Mouse (Mus musculus): ENCODE data around the gene Trpv1. TPM values are rescaled to one million over a fixed set of nuclear protein-coding genes. Genes with fewer than 3 reads are reported as not detected.

The Trpv1 gene
- polyA plus RNA-seq, 1 experiment from 2014 or later, result not detected

- Histone ChIP-seq H3K4me1 (ENCODE audit: control insufficient read depth in 2 of 2, insufficient read depth in 2 of 2, low read length in 2 of 2) (no peaks in the 10 kb centered on the region), H3K27ac (replicated peaks in 1 of 2; ENCODE audit: control insufficient read depth in 1 of 2, insufficient read depth in 1 of 2, low read depth in 2 of 2, low read length in 2 of 2) (no peak overlapping the region), H3K27me3 (ENCODE audit: control insufficient read depth, insufficient read depth, low read length) (no peaks in the 10 kb centered on the region), H3K9ac (ENCODE audit: low read length) (no peak overlapping the region), H3K4me3 (ENCODE audit: control insufficient read depth in 1 of 2, insufficient read depth in 1 of 2, low read depth in 1 of 2, low read length in 2 of 2) (no peak overlapping the region), H3K4me2 (ENCODE audit: low read length) (no peak overlapping the region), H3K36me3 (ENCODE audit: control insufficient read depth, insufficient read depth, low read length) (no peaks in the 10 kb centered on the region), H3K9me3 (ENCODE audit: control insufficient read depth, low read length) (no peaks in the 10 kb centered on the region)
- 67% methylated on average over 1 of the region's 1 CpGs for WGBS
- ATAC-seq (ENCODE audit: insufficient number of reproducible peaks, insufficient read depth, low FRiP score, low read depth), result no peak
Observed at GRCm38 (mm10) chr11:73261385-73261784, 27.3 kb downstream of the Trpv1 start.

DNA sequence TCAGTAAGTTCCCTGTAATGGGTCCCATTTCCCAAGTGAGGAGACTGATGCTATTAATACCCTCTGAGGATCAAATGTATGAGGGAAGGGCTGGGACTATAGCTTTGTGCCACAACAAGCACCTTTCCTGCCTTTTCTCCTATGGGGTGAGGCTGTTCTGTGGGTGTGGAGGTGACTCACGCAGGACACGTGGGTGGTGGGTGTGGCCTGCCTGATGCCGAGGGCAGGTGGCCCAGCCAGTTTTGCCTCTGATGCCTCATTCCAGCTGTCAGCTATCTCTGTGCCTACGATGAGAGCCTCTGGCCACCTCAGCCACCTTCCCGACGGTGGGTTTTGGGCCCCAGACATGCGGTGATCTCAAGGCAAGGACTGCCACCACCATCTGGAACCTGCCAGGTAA is 33.2 kb downstream of the Trpv1 start, which contains the start of gene Trpv3:
TSS of gene Trpv3 (plus strand) at position 122 of the 400 bp plus-strand sequence.
- Histone ChIP-seq H3K4me2 (ENCODE audit: low read length) (no peak within 1 kb of the TSS), H3K36me3 (ENCODE audit: control insufficient read depth, insufficient read depth, low read length) (no peaks in the 10 kb centered on the region), H3K9me3 (ENCODE audit: control insufficient read depth, low read length) (no peaks in the 10 kb centered on the region), H3K4me1 (ENCODE audit: control insufficient read depth in 2 of 2, insufficient read depth in 2 of 2, low read length in 2 of 2) (peaks cover 0 to 4% of the 10 kb centered on the region in 2 experiments; a peak in 1 of 4 replicates), H3K27me3 (ENCODE audit: control insufficient read depth, insufficient read depth, low read length) (peaks cover 5% of the 10 kb centered on the region), H3K4me3 (ENCODE audit: control insufficient read depth in 1 of 2, insufficient read depth in 1 of 2, low read depth in 1 of 2, low read length in 2 of 2) (no peak within 1 kb of the TSS), H3K27ac (replicated peaks in 1 of 2; ENCODE audit: control insufficient read depth in 1 of 2, insufficient read depth in 1 of 2, low read depth in 2 of 2, low read length in 2 of 2) (no peak within 1 kb of the TSS), H3K9ac (ENCODE audit: low read length) (no peak within 1 kb of the TSS)
- 78% methylated on average over 7 of the region's 7 CpGs for WGBS
- ATAC-seq (ENCODE audit: insufficient number of reproducible peaks, insufficient read depth, low FRiP score, low read depth), result no peak

DNA sequence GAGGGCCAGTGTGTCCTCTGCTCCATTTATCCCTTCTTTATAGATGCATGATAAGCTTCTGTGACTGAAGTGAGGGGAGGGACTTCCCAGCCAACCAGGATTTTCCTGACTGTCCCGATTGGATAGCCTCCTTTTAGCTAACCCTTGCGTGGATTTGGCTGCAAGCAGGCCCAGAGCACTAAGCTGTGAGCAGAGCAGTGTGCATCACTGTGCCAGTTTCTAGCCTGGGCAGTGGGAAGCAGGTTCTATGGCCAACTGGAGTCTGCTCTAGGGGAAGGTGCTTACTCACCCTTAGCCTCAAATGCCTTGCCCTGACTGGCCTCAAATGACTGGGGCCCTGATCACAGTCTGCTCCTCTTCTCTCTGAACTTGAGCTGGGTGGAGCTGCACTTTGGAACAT is 40.7 kb downstream of the Trpv1 start:
- no peaks in the 10 kb centered on the region for H3K27me3 ChIP-seq (ENCODE audit: control insufficient read depth, insufficient read depth, low read length)
- ATAC-seq (ENCODE audit: insufficient number of reproducible peaks, insufficient read depth, low FRiP score, low read depth), result no peak
- WGBS, result 15% methylated on average over 2 of the region's 2 CpGs

DNA sequence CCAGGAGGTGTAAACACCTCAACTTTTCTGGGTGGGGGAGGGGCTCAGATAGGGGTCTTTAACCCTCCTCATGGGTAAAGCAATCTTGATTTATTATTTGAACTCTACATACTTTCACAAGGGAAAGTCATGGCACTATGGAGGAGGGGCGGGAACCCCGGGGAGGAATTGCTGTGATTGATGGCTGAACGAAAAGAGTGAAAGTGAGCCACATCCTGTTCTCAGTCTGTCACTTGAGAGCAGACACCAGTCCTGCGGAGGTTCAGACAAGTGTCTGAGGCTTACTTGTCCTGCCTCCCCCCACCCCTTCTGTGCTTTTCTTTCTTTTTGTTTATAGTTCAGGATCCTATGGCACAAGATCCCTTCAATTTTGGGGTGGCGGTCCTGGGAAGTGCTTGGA is 46.6 kb downstream of the Trpv1 start:
- no peak for ATAC-seq (ENCODE audit: insufficient number of reproducible peaks, insufficient read depth, low FRiP score, low read depth)
- H3K4me3 ChIP-seq (ENCODE audit: control insufficient read depth in 1 of 2, insufficient read depth in 1 of 2, low read depth in 1 of 2, low read length in 2 of 2), result no peak overlapping the region
- H3K4me1 ChIP-seq (ENCODE audit: control insufficient read depth in 2 of 2, insufficient read depth in 2 of 2, low read length in 2 of 2), result peaks cover 5 to 6% of the 10 kb centered on the region in 2 experiments; a peak in 2 of 4 replicates
- WGBS, result 37% methylated on average over 5 of the region's 5 CpGs
- no peaks in the 10 kb centered on the region for H3K36me3 ChIP-seq (ENCODE audit: control insufficient read depth, insufficient read depth, low read length)
- no peak overlapping the region for H3K27ac ChIP-seq (replicated peaks in 1 of 2; ENCODE audit: control insufficient read depth in 1 of 2, insufficient read depth in 1 of 2, low read depth in 2 of 2, low read length in 2 of 2)
- H3K9me3 ChIP-seq (ENCODE audit: control insufficient read depth, low read length), result no peaks in the 10 kb centered on the region
- no peak overlapping the region for H3K9ac ChIP-seq (ENCODE audit: low read length)
- no peaks in the 10 kb centered on the region for H3K27me3 ChIP-seq (ENCODE audit: control insufficient read depth, insufficient read depth, low read length)
- no peak overlapping the region; the same call in 1 of the 2 replicates for H3K4me2 ChIP-seq (ENCODE audit: low read length)

More for the DNA sequence above, 40.7 kb downstream of the Trpv1 start:
- Histone ChIP-seq H3K27ac (replicated peaks in 1 of 2; ENCODE audit: control insufficient read depth in 1 of 2, insufficient read depth in 1 of 2, low read depth in 2 of 2, low read length in 2 of 2) (no peak overlapping the region), H3K4me3 (ENCODE audit: control insufficient read depth in 1 of 2, insufficient read depth in 1 of 2, low read depth in 1 of 2, low read length in 2 of 2) (no peak overlapping the region), H3K4me2 (ENCODE audit: low read length) (no peak overlapping the region), H3K4me1 (ENCODE audit: control insufficient read depth in 2 of 2, insufficient read depth in 2 of 2, low read length in 2 of 2) (peaks cover 0 to 3% of the 10 kb centered on the region in 2 experiments; a peak in 1 of 4 replicates), H3K9me3 (ENCODE audit: control insufficient read depth, low read length) (no peaks in the 10 kb centered on the region), H3K9ac (ENCODE audit: low read length) (no peak overlapping the region), H3K36me3 (ENCODE audit: control insufficient read depth, insufficient read depth, low read length) (no peaks in the 10 kb centered on the region)

- H3K36me3 ChIP-seq (ENCODE audit: control insufficient read depth, insufficient read depth, low read length), result no peaks in the 10 kb centered on the region
- 6% methylated on average over 16 of the region's 16 CpGs for WGBS
- peak; percentile 28; the same call in 1 of the 2 replicates for ATAC-seq (ENCODE audit: insufficient number of reproducible peaks, insufficient read depth, low FRiP score, low read depth)
- peak overlapping the region; percentile 56 for H3K4me2 ChIP-seq (ENCODE audit: low read length)
- H3K27ac ChIP-seq (replicated peaks in 1 of 2; ENCODE audit: control insufficient read depth in 1 of 2, insufficient read depth in 1 of 2, low read depth in 2 of 2, low read length in 2 of 2), result no peak overlapping the region
- H3K4me3 ChIP-seq (ENCODE audit: control insufficient read depth in 1 of 2, insufficient read depth in 1 of 2, low read depth in 1 of 2, low read length in 2 of 2), result peak overlapping the region; percentile 34 to 36
- peak overlapping the region; percentile 1; the same call in 1 of the 2 replicates for H3K9ac ChIP-seq (ENCODE audit: low read length)
- no peaks in the 10 kb centered on the region for H3K9me3 ChIP-seq (ENCODE audit: control insufficient read depth, low read length)
- H3K27me3 ChIP-seq (ENCODE audit: control insufficient read depth, insufficient read depth, low read length), result no peaks in the 10 kb centered on the region
- peaks cover 5 to 6% of the 10 kb centered on the region in 2 experiments; a peak in 2 of 4 replicates for H3K4me1 ChIP-seq (ENCODE audit: control insufficient read depth in 2 of 2, insufficient read depth in 2 of 2, low read length in 2 of 2)
Observed at GRCm38 (mm10) chr11:73281528-73282027, 47.5 kb downstream of the Trpv1 start.

- no peak overlapping the region for H3K4me3 ChIP-seq (ENCODE audit: control insufficient read depth in 1 of 2, insufficient read depth in 1 of 2, low read depth in 1 of 2, low read length in 2 of 2)
- H3K36me3 ChIP-seq (ENCODE audit: control insufficient read depth, insufficient read depth, low read length), result no peaks in the 10 kb centered on the region
- no peak overlapping the region for H3K27ac ChIP-seq (replicated peaks in 1 of 2; ENCODE audit: control insufficient read depth in 1 of 2, insufficient read depth in 1 of 2, low read depth in 2 of 2, low read length in 2 of 2)
- no peaks in the 10 kb centered on the region for H3K27me3 ChIP-seq (ENCODE audit: control insufficient read depth, insufficient read depth, low read length)
- ATAC-seq (ENCODE audit: insufficient number of reproducible peaks, insufficient read depth, low FRiP score, low read depth), result 0 out of 2 replicates have a peak, but pooled peaks have one; percentile 18
- WGBS, result 30% methylated on average over 9 of the region's 9 CpGs
- H3K9me3 ChIP-seq (ENCODE audit: control insufficient read depth, low read length), result no peaks in the 10 kb centered on the region
- no peak overlapping the region for H3K4me2 ChIP-seq (ENCODE audit: low read length)
- no peak overlapping the region for H3K9ac ChIP-seq (ENCODE audit: low read length)
- H3K4me1 ChIP-seq (ENCODE audit: control insufficient read depth in 2 of 2, insufficient read depth in 2 of 2, low read length in 2 of 2), result peaks cover 5 to 6% of the 10 kb centered on the region in 2 experiments; a peak in 2 of 4 replicates
Observed at GRCm38 (mm10) chr11:73283369-73283768, 49.3 kb downstream of the Trpv1 start.

GRCm38 (mm10) chr11:73283926-73284325 is 49.8 kb downstream of the Trpv1 start:
- ATAC-seq (ENCODE audit: insufficient number of reproducible peaks, insufficient read depth, low FRiP score, low read depth), result no peak
- Histone ChIP-seq H3K4me3 (ENCODE audit: control insufficient read depth in 1 of 2, insufficient read depth in 1 of 2, low read depth in 1 of 2, low read length in 2 of 2) (no peak overlapping the region), H3K4me1 (ENCODE audit: control insufficient read depth in 2 of 2, insufficient read depth in 2 of 2, low read length in 2 of 2) (peaks cover 5 to 6% of the 10 kb centered on the region in 2 experiments; a peak in 2 of 4 replicates), H3K9me3 (ENCODE audit: control insufficient read depth, low read length) (no peaks in the 10 kb centered on the region), H3K9ac (ENCODE audit: low read length) (no peak overlapping the region), H3K36me3 (ENCODE audit: control insufficient read depth, insufficient read depth, low read length) (no peaks in the 10 kb centered on the region), H3K27ac (replicated peaks in 1 of 2; ENCODE audit: control insufficient read depth in 1 of 2, insufficient read depth in 1 of 2, low read depth in 2 of 2, low read length in 2 of 2) (no peak overlapping the region; a peak in 1 of 4 replicates), H3K4me2 (ENCODE audit: low read length) (no peak overlapping the region), H3K27me3 (ENCODE audit: control insufficient read depth, insufficient read depth, low read length) (no peaks in the 10 kb centered on the region)
- WGBS, result 50% methylated on average over 1 of the region's 1 CpGs

- Histone ChIP-seq H3K4me1 (ENCODE audit: control insufficient read depth in 2 of 2, insufficient read depth in 2 of 2, low read length in 2 of 2) (peaks cover 5 to 6% of the 10 kb centered on the region in 2 experiments; a peak in 2 of 4 replicates), H3K4me2 (ENCODE audit: low read length) (no peak overlapping the region), H3K27ac (replicated peaks in 1 of 2; ENCODE audit: control insufficient read depth in 1 of 2, insufficient read depth in 1 of 2, low read depth in 2 of 2, low read length in 2 of 2) (no peak overlapping the region; a peak in 1 of 4 replicates), H3K4me3 (ENCODE audit: control insufficient read depth in 1 of 2, insufficient read depth in 1 of 2, low read depth in 1 of 2, low read length in 2 of 2) (no peak overlapping the region), H3K27me3 (ENCODE audit: control insufficient read depth, insufficient read depth, low read length) (no peaks in the 10 kb centered on the region), H3K9me3 (ENCODE audit: control insufficient read depth, low read length) (no peaks in the 10 kb centered on the region), H3K9ac (ENCODE audit: low read length) (no peak overlapping the region), H3K36me3 (ENCODE audit: control insufficient read depth, insufficient read depth, low read length) (no peaks in the 10 kb centered on the region)
- no peak for ATAC-seq (ENCODE audit: insufficient number of reproducible peaks, insufficient read depth, low FRiP score, low read depth)
Observed at GRCm38 (mm10) chr11:73284351-73284750, 50.3 kb downstream of the Trpv1 start.

Data from heart, embryonic 14.5 days (tissue).